Comparison of ENCODE assay signal across 9 mouse cellular contexts in the genomic region with DNA sequence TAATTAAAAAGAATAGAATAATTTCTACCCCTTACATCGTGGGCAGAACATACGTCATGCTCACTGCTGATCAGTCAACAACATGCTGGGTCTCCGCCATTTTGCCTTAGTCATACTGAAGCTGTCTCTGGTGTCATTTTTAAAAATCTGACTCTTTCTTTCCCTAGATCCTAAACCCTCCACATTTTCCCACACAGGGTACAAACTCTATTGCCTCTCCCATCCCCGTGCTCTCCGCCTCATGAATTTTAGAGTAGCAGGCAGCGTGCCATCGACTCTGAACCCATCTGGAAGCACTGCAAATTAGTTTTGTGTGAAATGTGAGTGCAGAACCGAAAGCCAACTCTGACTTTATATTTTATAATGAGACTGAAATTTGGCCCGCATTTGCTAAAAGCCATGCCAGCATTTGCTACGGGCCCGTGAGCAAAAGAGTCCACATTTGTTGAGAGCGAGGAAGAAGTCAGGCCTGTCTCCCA.
A peak's percentile ranks its signal among the peaks of the same experiment; 100 is the strongest.
DNase-seq lines count a peak whose midpoint lies in the region; ATAC-seq lines count a peak whose summit lies in the region.
"Had no signal": no experiment of that assay in that cellular context is flagged by ENCODE, and none has a peak within 500 bp of the region (broad histone marks: within the 10 kb centered on the region; RNA-seq: fewer than 3 reads in every experiment).

No protein-coding gene starts in this region.

- no peaks in the 10 kb centered on the region for H3K27me3 ChIP-seq in limb, embryonic 13.5 days
- H3K27me3 ChIP-seq in limb, embryonic 10.5 days (ENCODE audit: low read depth, poor library complexity, severe bottlenecking), result no peaks in the 10 kb centered on the region
- H3K27me3 ChIP-seq: liver, embryonic 13.5 days had no signal

- no peaks in the 10 kb centered on the region for H3K36me3 ChIP-seq in limb, embryonic 13.5 days
- no peaks in the 10 kb centered on the region for H3K36me3 ChIP-seq in limb, embryonic 10.5 days
- H3K36me3 ChIP-seq: liver, embryonic 13.5 days had no signal

- peak; percentile 67; the same call in 1 of the 2 replicates for ATAC-seq in limb, embryonic 13.5 days (ENCODE audit: low FRiP score, low read depth)

- 63% methylated on average over 12 of the region's 12 CpGs for WGBS in limb, embryonic 13.5 days
- 93% methylated on average over 12 of the region's 12 CpGs for WGBS in limb, embryonic 10.5 days

- H3K9ac ChIP-seq in limb, embryonic 13.5 days, result no peak overlapping the region
- H3K9ac ChIP-seq: liver, embryonic 13.5 days had no signal

- H3K9me3 ChIP-seq in limb, embryonic 13.5 days, result no peaks in the 10 kb centered on the region
- no peaks in the 10 kb centered on the region for H3K9me3 ChIP-seq in limb, embryonic 10.5 days (replicated peaks)
- H3K9me3 ChIP-seq: liver, embryonic 13.5 days had no signal

- H3K27ac ChIP-seq in limb, embryonic 13.5 days, result peak overlapping the region; percentile 22; the same call in 1 of the 2 replicates
- no peak overlapping the region for H3K27ac ChIP-seq in limb, embryonic 10.5 days
- H3K27ac ChIP-seq: liver, embryonic 13.5 days had no signal

- H3K4me2 ChIP-seq in limb, embryonic 13.5 days (replicated peaks), result no peak overlapping the region
- H3K4me2 ChIP-seq: liver, embryonic 13.5 days had no signal

- H3K4me3 ChIP-seq in limb, embryonic 13.5 days, result no peak overlapping the region
- no peak overlapping the region for H3K4me3 ChIP-seq in limb, embryonic 10.5 days
- H3K4me3 ChIP-seq: liver, embryonic 13.5 days had no signal

- DNase-seq in limb, embryonic 10.5 days (ENCODE audit: low spot score), result no peak
- DNase-seq in cerebellum, adult 18-20 months, result peak; percentile 14 to 17
- peak; percentile 61 to 80 for DNase-seq in frontal cortex, postnatal 36 days (ENCODE audit: low spot score in 2 of 2)
- peak; percentile 78 to 94 for DNase-seq in layer of hippocampus, adult 18-20 months (ENCODE audit: low spot score in 2 of 2)
- DNase-seq in right cerebral cortex, postnatal 10 days (ENCODE audit: low spot score in 2 of 2), result peak; percentile 90 to 91
- DNase-seq in thymus, postnatal 14 days, result no peak
- no peak for DNase-seq in thymus, postnatal 10 days (ENCODE audit: low spot score in 2 of 2)
- DNase-seq: liver, embryonic 13.5 days had no signal

- peaks cover 8% of the 10 kb centered on the region for H3K4me1 ChIP-seq in limb, embryonic 13.5 days
- H3K4me1 ChIP-seq in limb, embryonic 10.5 days, result peaks cover 4% of the 10 kb centered on the region
- H3K4me1 ChIP-seq: liver, embryonic 13.5 days had no signal

Comparison
In these comparisons a context has a peak if more than half of its experiments do, and no peak if none do; other contexts are left out.
1. DNase-seq: peak in cerebellum, adult 18-20 months (2 of 2), frontal cortex, postnatal 36 days (2 of 2), layer of hippocampus, adult 18-20 months (2 of 2) and right cerebral cortex, postnatal 10 days (2 of 2); none in limb, embryonic 10.5 days (single experiment), thymus, postnatal 14 days (single experiment) and thymus, postnatal 10 days (0 of 2).